Mouse (Mus musculus) liver, postnatal 0 days (tissue): ENCODE data around the gene Atp2c2.

ENCODE experiments used
- CTCF ChIP-seq: sonication (generic); IDR thresholded peaks from 2 replicates; pipeline ENCODE4 v1.5.1; 2016; ENCODE audit warnings: antibody characterized with exemption, low read depth
- EP300 ChIP-seq: IDR thresholded peaks from 2 replicates; pipeline ENCODE4 v1.6.1; 2016; ENCODE audit warnings: antibody characterized with exemption, low read depth, mild to moderate bottlenecking

DNA sequence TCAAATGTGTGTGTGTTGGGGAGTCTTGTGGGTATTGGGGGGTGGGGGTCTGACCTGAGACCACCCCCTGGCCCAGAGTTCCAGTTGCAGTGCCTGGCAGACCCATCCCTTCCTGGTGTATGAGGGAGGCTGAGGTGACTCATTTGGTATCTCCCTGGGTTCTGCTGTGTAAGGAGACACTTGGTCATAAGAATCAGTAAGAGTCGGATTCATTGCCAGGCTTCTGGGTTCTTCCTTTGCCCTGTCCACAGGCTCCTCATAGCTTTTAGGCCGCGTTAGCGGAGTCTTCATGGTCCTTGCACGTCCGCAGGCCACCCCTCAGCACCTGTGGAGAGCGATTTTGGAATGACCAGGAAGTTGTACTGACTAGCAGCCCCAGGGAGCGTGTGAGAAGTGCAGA is 8.7 kb downstream of the Atp2c2 start:
- TF ChIP-seq CTCF (no peak), EP300 (no peak)
